9 mouse cellular contexts compared by ENCODE assay signal in the genomic region with DNA sequence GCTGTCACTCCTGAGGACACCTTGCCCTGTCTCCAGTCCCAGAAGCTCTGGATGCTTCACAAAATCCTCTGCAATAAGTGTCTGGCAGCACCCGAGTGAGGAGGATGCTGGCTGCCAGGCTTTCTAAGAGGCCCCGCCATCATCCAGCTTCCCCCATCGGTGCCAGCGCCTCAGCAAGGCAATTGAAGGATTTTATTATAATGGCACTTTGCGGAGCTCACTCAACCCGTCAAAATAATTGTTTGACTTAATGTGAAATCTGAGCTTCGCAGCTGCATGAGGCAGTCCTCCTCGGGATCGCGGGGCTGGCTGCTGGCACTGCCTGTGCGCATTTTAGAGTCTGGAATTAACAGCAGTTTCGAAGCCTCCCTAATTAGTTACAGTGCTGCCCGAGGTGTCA.
A peak's percentile ranks its signal among the peaks of the same experiment; 100 is the strongest.
DNase-seq lines count a peak whose midpoint lies in the region; ATAC-seq and TF ChIP-seq lines count a peak whose summit lies in the region.
"Had no signal": no experiment of that assay in that cellular context is flagged by ENCODE, and none has a peak within 500 bp of the region (broad histone marks: within the 10 kb centered on the region; RNA-seq: fewer than 3 reads in every experiment).

No protein-coding gene starts in this region.

- peak; percentile 49; the same call in 1 of the 2 replicates for ATAC-seq in forebrain, embryonic 12.5 days (ENCODE audit: low FRiP score)
- no peak for ATAC-seq in hindbrain, postnatal 0 days
- ATAC-seq in midbrain, embryonic 14.5 days (ENCODE audit: low FRiP score, low TSS enrichment), result no peak

- H3K4me2 ChIP-seq in forebrain, embryonic 12.5 days, result peak overlapping the region; percentile 38
- H3K4me2 ChIP-seq in hindbrain, postnatal 0 days (ENCODE audit: low read depth, low read length), result peak overlapping the region; percentile 26; the same call in 1 of the 2 replicates
- peak overlapping the region; percentile 37 for H3K4me2 ChIP-seq in midbrain, embryonic 14.5 days (ENCODE audit: low read length)
- H3K4me2 ChIP-seq: lung, embryonic 14.5 days had no signal

- TF ChIP-seq CTCF in hindbrain, postnatal 0 days (IDR thresholded peaks at IDR 0.05; ENCODE audit: low read depth), result no peak

- H3K9ac ChIP-seq in forebrain, embryonic 12.5 days, result no peak overlapping the region
- H3K9ac ChIP-seq in hindbrain, postnatal 0 days (replicated peaks; ENCODE audit: low read length), result no peak overlapping the region
- H3K9ac ChIP-seq in midbrain, embryonic 14.5 days (replicated peaks; ENCODE audit: low read length), result no peak overlapping the region
- H3K9ac ChIP-seq: lung, embryonic 14.5 days had no signal

- H3K36me3 ChIP-seq in forebrain, embryonic 12.5 days (replicated peaks), result no peaks in the 10 kb centered on the region
- H3K36me3 ChIP-seq in hindbrain, postnatal 0 days (ENCODE audit: insufficient read depth, low read length), result no peaks in the 10 kb centered on the region
- no peaks in the 10 kb centered on the region for H3K36me3 ChIP-seq in midbrain, embryonic 14.5 days (ENCODE audit: control insufficient read depth, insufficient read depth, low read length)

- H3K4me1 ChIP-seq in forebrain, embryonic 12.5 days, result peaks cover 9% of the 10 kb centered on the region; the same call in 1 of the 2 replicates
- H3K4me1 ChIP-seq in hindbrain, postnatal 0 days (ENCODE audit: insufficient read depth, low read length), result no peaks in the 10 kb centered on the region
- no peaks in the 10 kb centered on the region for H3K4me1 ChIP-seq in midbrain, embryonic 14.5 days (ENCODE audit: control insufficient read depth, insufficient read depth, low read length)

- 21% methylated on average over 13 of the region's 13 CpGs for WGBS in forebrain, embryonic 12.5 days
- WGBS in hindbrain, postnatal 0 days, result 14% methylated on average over 13 of the region's 13 CpGs
- WGBS in midbrain, embryonic 14.5 days, result 28% methylated on average over 13 of the region's 13 CpGs

- intact Hi-C loops in heart, postnatal 10 days (cut with DNase I), result no loop called here

- no peak overlapping the region for H3K27ac ChIP-seq in forebrain, embryonic 12.5 days
- H3K27ac ChIP-seq in hindbrain, postnatal 0 days, result no peak overlapping the region
- peak overlapping the region; percentile 37; the same call in 1 of the 2 replicates for H3K27ac ChIP-seq in midbrain, embryonic 14.5 days (replicated peaks; ENCODE audit: low read depth, low read length)

- no peak overlapping the region for H3K4me3 ChIP-seq in forebrain, embryonic 12.5 days (replicated peaks)
- no peak overlapping the region for H3K4me3 ChIP-seq in hindbrain, postnatal 0 days (ENCODE audit: low read length)
- H3K4me3 ChIP-seq in midbrain, embryonic 14.5 days (replicated peaks; ENCODE audit: low read depth, low read length), result no peak overlapping the region

- no peaks in the 10 kb centered on the region for H3K9me3 ChIP-seq in forebrain, embryonic 12.5 days
- no peaks in the 10 kb centered on the region for H3K9me3 ChIP-seq in hindbrain, postnatal 0 days (ENCODE audit: low read length)
- no peaks in the 10 kb centered on the region for H3K9me3 ChIP-seq in midbrain, embryonic 14.5 days (ENCODE audit: control insufficient read depth, low read length)

- peak; percentile 57 for DNase-seq in brain, embryonic 18.5 days (ENCODE audit: low read depth, low spot score)
- DNase-seq in hindbrain, postnatal 0 days (ENCODE audit: low spot score), result peak; percentile 65
- peak; percentile 66 for DNase-seq in midbrain, embryonic 14.5 days
- DNase-seq in heart, postnatal 10 days, result no peak
- no peak for DNase-seq in lung, postnatal 25 days (ENCODE audit: low spot score)
- DNase-seq in lung, postnatal 10 days, result no peak
- no peak for DNase-seq in liver
- DNase-seq: lung, embryonic 14.5 days had no signal

- no peaks in the 10 kb centered on the region for H3K27me3 ChIP-seq in forebrain, embryonic 12.5 days
- no peaks in the 10 kb centered on the region for H3K27me3 ChIP-seq in hindbrain, postnatal 0 days (ENCODE audit: insufficient read depth, low read length)
- H3K27me3 ChIP-seq in midbrain, embryonic 14.5 days (ENCODE audit: control insufficient read depth, insufficient read depth, low read length), result no peaks in the 10 kb centered on the region

Comparison
In these comparisons a context has a peak if more than half of its experiments do, and no peak if none do; other contexts are left out.
1. DNase-seq: peak in brain, embryonic 18.5 days (single experiment), hindbrain, postnatal 0 days (single experiment) and midbrain, embryonic 14.5 days (single experiment); none in heart, postnatal 10 days (0 of 2), lung, postnatal 25 days (single experiment), lung, postnatal 10 days (single experiment) and liver (single experiment).
2. Peak in every context shown above with its lines, with median percentiles within 50 percentile points of each other: H3K4me2 ChIP-seq.